Mouse (Mus musculus) lung, adult 2 months (tissue): ENCODE results near the gene Cox14.

Experiments used
- CTCF ChIP-seq: fragments of 200-500 bp; IDR thresholded peaks from 2 replicates; pipeline ENCODE4 v1.5.1; 2011; ENCODE audit warnings: mild to moderate bottlenecking, low read length, control low read depth; ENCODE audit not compliant: insufficient read depth
- POLR2A ChIP-seq: fragments of 200-500 bp; IDR thresholded peaks from 2 replicates; pipeline ENCODE4 v1.6.1; 2011; ENCODE audit warnings: low read depth, mild to moderate bottlenecking, control low read depth, low read length, borderline replicate concordance; ENCODE audit errors: extremely low read depth

DNA sequence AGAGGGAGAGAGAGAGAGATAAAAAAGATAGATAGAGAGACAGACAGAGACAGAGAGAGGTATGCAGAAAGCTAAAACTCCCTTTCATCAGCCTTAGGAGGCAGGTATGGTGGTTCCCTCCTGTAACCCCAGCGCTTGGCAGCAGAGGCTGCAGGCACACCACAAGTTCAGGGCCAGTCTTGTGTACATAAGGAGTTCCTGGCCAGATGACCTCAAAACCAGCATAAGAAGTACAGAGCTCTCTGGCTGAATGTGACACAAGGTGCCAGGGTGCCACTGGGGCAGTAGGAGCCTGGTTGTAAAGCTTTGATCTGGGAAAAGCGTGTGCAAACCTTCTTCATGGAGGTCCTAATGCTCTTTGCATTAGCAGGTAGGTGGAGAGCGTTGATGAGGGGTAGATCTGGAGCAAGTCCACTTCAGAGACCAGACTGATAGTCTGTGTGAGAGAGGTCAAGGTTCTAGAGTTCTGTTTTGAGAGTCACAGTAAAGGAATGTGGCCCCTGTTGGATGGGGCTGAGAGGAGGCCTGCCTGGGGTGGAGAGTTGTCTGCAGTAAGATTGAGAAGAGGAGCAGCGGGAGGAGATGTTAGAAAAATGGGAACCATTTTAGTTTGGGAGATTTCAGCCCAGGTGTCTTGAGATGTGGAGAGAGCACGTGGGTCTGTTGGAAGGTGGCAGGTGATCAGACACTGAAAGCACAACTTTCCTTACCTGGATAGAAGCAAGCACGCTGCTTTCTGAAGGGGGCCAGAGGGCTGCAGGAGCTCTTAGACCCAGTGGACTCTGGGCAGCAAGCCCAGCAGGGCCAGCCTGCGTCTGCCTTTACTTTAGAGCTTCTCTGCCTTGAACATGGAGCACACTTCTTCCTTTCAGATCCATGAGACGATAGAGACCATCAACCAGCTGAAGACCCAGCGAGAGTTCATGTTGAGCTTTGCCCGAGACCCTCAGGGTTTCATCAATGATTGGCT is 14.9 kb upstream of the Cox14 start:
- no peak for TF ChIP-seq CTCF
- TF ChIP-seq POLR2A: no peak
